Mouse (Mus musculus): ENCODE results near the gene H2al1d. TPM values are rescaled to one million over a fixed set of nuclear protein-coding genes. Genes with fewer than 3 reads are reported as not detected.
"Not testable (repeated sequence)": the region's sequence is repeated elsewhere in the genome, so short reads cannot be mapped to it uniquely, and the experiment has no call there.

H2al1d gene
- polyA plus RNA-seq (2017; shearing (Covaris generic)), result not detected

- ATAC-seq, result not testable (repeated sequence)
Observed at GRCm38 (mm10) chrX:11308524-11308923, at the start of gene H2al1d. TSS of gene H2al1d (plus strand) at chrX:11308824.

- ATAC-seq, result no peak
Observed at GRCm38 (mm10) chrX:11264918-11265317, 43.7 kb upstream of the H2al1d start.

- ATAC-seq, result no peak
Observed at GRCm38 (mm10) chrX:11267791-11268190, 40.8 kb upstream of the H2al1d start.

GRCm38 (mm10) chrX:11269074-11269473, 39.5 kb upstream of the H2al1d start:
- no peak for ATAC-seq

- no peak for ATAC-seq
Observed at GRCm38 (mm10) chrX:11273190-11273589, 35.4 kb upstream of the H2al1d start.

- no peak for ATAC-seq
Observed at GRCm38 (mm10) chrX:11277083-11277482, 31.5 kb upstream of the H2al1d start.

GRCm38 (mm10) chrX:11280741-11281140, 27.9 kb upstream of the H2al1d start:
- ATAC-seq, result no peak

GRCm38 (mm10) chrX:11288306-11288882, 20.2 kb upstream of the H2al1d start:
- no peak for ATAC-seq

- no peak for ATAC-seq
Observed at GRCm38 (mm10) chrX:11289244-11289643, 19.4 kb upstream of the H2al1d start.

- ATAC-seq, result not testable (repeated sequence)
Observed at GRCm38 (mm10) chrX:11298957-11299356, 9.7 kb upstream of the H2al1d start, which contains the start of gene H2al1a. TSS of gene H2al1a (plus strand) at chrX:11299257.

GRCm38 (mm10) chrX:11302132-11302531, 6.5 kb upstream of the H2al1d start, which contains the start of gene H2al1b:
TSS of gene H2al1b (plus strand) at chrX:11302432.
- ATAC-seq, result not testable (repeated sequence)

- ATAC-seq, result not testable (repeated sequence)
Observed at GRCm38 (mm10) chrX:11305355-11305754, 3.3 kb upstream of the H2al1d start, which contains the start of gene H2al1c. TSS of gene H2al1c (plus strand) at chrX:11305655.

- not testable (repeated sequence) for ATAC-seq
Observed at GRCm38 (mm10) chrX:11311634-11312033, 3.0 kb downstream of the H2al1d start, which contains the start of gene H2al1e. TSS of gene H2al1e (plus strand) at chrX:11311934.

- ATAC-seq, result not testable (repeated sequence)
Observed at GRCm38 (mm10) chrX:11314858-11315257, 6.2 kb downstream of the H2al1d start, which contains the start of gene H2al1f. TSS of gene H2al1f (plus strand) at chrX:11315158.

- ATAC-seq, result not testable (repeated sequence)
Observed at GRCm38 (mm10) chrX:11317956-11318355, 9.3 kb downstream of the H2al1d start, which contains the start of gene H2al1g. TSS of gene H2al1g (plus strand) at chrX:11318256.

- not testable (repeated sequence) for ATAC-seq
Observed at GRCm38 (mm10) chrX:11321192-11321591, 12.6 kb downstream of the H2al1d start, which contains the start of gene H2al1h. TSS of gene H2al1h (plus strand) at chrX:11321492.

GRCm38 (mm10) chrX:11324359-11324758, 15.7 kb downstream of the H2al1d start, which contains the start of gene H2al1i:
TSS of gene H2al1i (plus strand) at chrX:11324659.
- not testable (repeated sequence) for ATAC-seq

GRCm38 (mm10) chrX:11327522-11327921, 18.9 kb downstream of the H2al1d start, which contains the start of gene H2al1j:
TSS of gene H2al1j (plus strand) at chrX:11327822.
- not testable (repeated sequence) for ATAC-seq

GRCm38 (mm10) chrX:11345762-11346161, 37.1 kb downstream of the H2al1d start:
- no peak for ATAC-seq

GRCm38 (mm10) chrX:11346756-11347155, 38.1 kb downstream of the H2al1d start:
- ATAC-seq, result no peak
